Mouse (Mus musculus) kidney, adult 2 months (tissue): ENCODE measurements around the gene Hlf.

Experiments used
- CTCF ChIP-seq: fragments of 200-500 bp; conservative IDR thresholded peaks from 2 replicates; pipeline ENCODE4 v1.5.1; 2011; ENCODE audit warnings: low read depth, mild to moderate bottlenecking, control low read depth, low read length, moderate library complexity, mixed read lengths; ENCODE audit not compliant: insufficient read depth, insufficient read length
- POLR2A ChIP-seq: fragments of 200-500 bp; IDR thresholded peaks from one replicate; pipeline ENCODE4 v1.6.1; 2011; ENCODE audit warnings: low read depth, low read length, control low read depth

DNA sequence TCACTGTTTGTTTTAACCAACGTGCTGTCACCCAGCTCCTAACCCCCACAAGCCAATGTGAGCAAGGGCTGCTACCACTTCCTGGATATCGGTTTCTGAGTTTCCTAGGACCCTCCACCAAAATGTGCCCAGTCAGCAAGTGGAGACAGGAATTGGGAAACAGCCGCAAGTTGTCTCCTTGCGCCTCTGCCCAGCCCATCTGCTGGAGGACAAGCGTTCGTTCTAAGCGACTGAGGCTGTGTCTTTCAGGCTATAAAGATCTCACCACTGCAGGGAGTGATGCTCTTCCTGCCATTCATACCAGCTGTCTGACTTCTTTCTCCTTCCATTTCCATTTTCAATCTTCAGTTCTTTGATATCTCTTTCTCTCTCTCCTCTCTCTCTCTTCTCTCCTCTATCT is 69.8 kb downstream of the Hlf start:
- TF ChIP-seq CTCF (no peak), POLR2A (no peak)
